Mouse (Mus musculus) limb, embryonic 15.5 days (tissue): Measurements from ENCODE around the gene Borcs7. TPM values are rescaled to one million over a fixed set of nuclear protein-coding genes. Genes with fewer than 3 reads are reported as not detected.

Experiments
- ATAC-seq: fragments of 200-750 bp; cut with Nextera tagmentation; 2 replicates; pipeline ENCODE4 v1.8.0; 2017; ENCODE audit warnings: low read depth, moderate TSS enrichment; ENCODE audit not compliant: insufficient number of reproducible peaks, low FRiP score, low TSS enrichment
- H3K27ac ChIP-seq: fragments of 300-500 bp; sonication (generic); 2 replicates; pipeline ENCODE4 v1.5.1; 2015; ENCODE audit warnings: moderate library complexity, mild to moderate bottlenecking, inconsistent platforms
- H3K27me3 ChIP-seq: fragments of 300-500 bp; sonication (generic); 2 replicates; pipeline ENCODE4 v1.6.1; 2015; ENCODE audit warnings: inconsistent platforms
- H3K36me3 ChIP-seq: fragments of 300-500 bp; sonication (generic); 2 replicates; pipeline ENCODE4 v1.6.1; 2015; ENCODE audit warnings: inconsistent platforms
- H3K4me1 ChIP-seq: fragments of 300-500 bp; sonication (generic); 2 replicates; pipeline ENCODE4 v1.6.1; 2015; ENCODE audit warnings: inconsistent platforms
- H3K4me2 ChIP-seq: fragments of 300-500 bp; sonication (generic); 2 replicates; pipeline ENCODE4 v1.6.1; 2015; ENCODE audit warnings: mild to moderate bottlenecking, inconsistent platforms
- H3K4me3 ChIP-seq: fragments of 300-500 bp; sonication (generic); 2 replicates; pipeline ENCODE4 v1.5.1; 2015; ENCODE audit warnings: mild to moderate bottlenecking, inconsistent platforms
- H3K9ac ChIP-seq: fragments of 300-500 bp; sonication (generic); 2 replicates; pipeline ENCODE4 v1.6.1; 2015; ENCODE audit warnings: inconsistent platforms
- H3K9me3 ChIP-seq: fragments of 300-500 bp; sonication (generic); 2 replicates; pipeline ENCODE4 v1.6.1; 2016; ENCODE audit warnings: inconsistent platforms
- WGBS: fragments of 180-500 bp; shearing (Covaris S2); methylation state at CpG from one replicate; pipeline ENCODE4 v1.1.7; 2015; 5-methylcytosine and 5-hydroxymethylcytosine counted together
- polyA plus RNA-seq: library from polyadenylated mRNA; unstranded; fragments of >200 nt; fragmentation: Nextera tagmentation; extraction: Ambion mirVana; gene quantifications from 2 replicates; pipeline ENCODE4 v1.2.1, GENCODE M21; 2015

Gene Borcs7
- 13.5 and 14.3 TPM in 2 replicates for polyA plus RNA-seq

- peak within 1 kb of the TSS; percentile 75 for H3K4me3 ChIP-seq
- 3% methylated on average over 44 of the region's 44 CpGs for WGBS
- peaks cover 6% of the 10 kb centered on the region; the same call in 1 of the 2 replicates for H3K4me1 ChIP-seq
- H3K9ac ChIP-seq = peak within 1 kb of the TSS; percentile 77
- peak; percentile 84 for ATAC-seq
- H3K27ac ChIP-seq = peak within 1 kb of the TSS; percentile 88
- H3K9me3 ChIP-seq = no peaks in the 10 kb centered on the region
- peak within 1 kb of the TSS; percentile 53 for H3K4me2 ChIP-seq
- H3K36me3 ChIP-seq = peaks cover 4% of the 10 kb centered on the region
- H3K27me3 ChIP-seq = no peaks in the 10 kb centered on the region
Measured at GRCm38 (mm10) chr19:46689460-46690372, at the start of gene Borcs7. Gene Borcs7 (plus strand): TSS chr19:46689906.

GRCm38 (mm10) chr19:46640780-46641179 lies 48.9 kb upstream of the Borcs7 start:
- no peak overlapping the region for H3K9ac ChIP-seq
- no peak overlapping the region for H3K4me2 ChIP-seq
- peaks cover 83% of the 10 kb centered on the region for H3K4me1 ChIP-seq
- H3K27me3 ChIP-seq = no peaks in the 10 kb centered on the region
- H3K4me3 ChIP-seq = no peak overlapping the region
- peak overlapping the region; percentile 87 for H3K27ac ChIP-seq
- ATAC-seq = no peak
- 82% methylated on average over 8 of the region's 8 CpGs for WGBS
- no peaks in the 10 kb centered on the region for H3K9me3 ChIP-seq
- H3K36me3 ChIP-seq = peaks cover 9% of the 10 kb centered on the region; the same call in 1 of the 2 replicates

DNA sequence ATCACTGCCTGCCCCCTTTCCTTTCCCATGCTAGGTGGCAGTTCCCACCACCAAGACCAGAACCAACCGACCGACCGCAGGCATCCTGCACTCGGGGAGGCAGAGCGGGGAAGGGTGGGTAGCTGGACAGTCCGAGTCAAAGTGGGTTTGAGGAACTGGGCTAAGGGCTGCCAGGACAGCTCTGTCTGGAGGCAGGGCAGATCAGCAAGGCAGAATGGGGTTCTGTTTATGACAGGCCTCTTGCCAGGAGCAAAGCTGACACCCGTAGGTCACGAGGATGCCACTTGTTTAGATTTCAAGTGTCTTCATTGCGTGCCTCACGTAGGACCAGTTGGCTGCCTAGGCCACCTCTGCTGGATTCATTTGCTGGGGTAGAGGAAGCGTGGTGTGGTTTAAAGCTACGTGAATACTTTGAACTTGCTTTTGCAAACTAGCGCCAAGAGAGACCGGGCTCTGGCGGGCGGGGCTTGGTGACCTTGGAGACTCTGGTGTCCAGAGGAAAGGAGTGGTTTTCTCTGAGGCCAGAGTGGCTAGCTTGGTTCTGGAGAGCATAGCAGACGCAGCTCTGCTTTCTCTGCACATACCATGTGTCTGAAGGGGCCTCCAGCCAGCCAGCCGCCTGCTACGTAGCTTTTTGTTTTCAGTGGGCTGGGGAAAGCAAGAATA lies 48.2 kb upstream of the Borcs7 start:
- peak overlapping the region; percentile 22; the same call in 1 of the 2 replicates for H3K4me2 ChIP-seq
- H3K4me3 ChIP-seq = no peak overlapping the region
- peaks cover 9% of the 10 kb centered on the region; the same call in 1 of the 2 replicates for H3K36me3 ChIP-seq
- no peaks in the 10 kb centered on the region for H3K27me3 ChIP-seq
- peak overlapping the region; percentile 87 for H3K27ac ChIP-seq
- H3K4me1 ChIP-seq = peaks cover 84% of the 10 kb centered on the region
- H3K9ac ChIP-seq = no peak overlapping the region
- no peaks in the 10 kb centered on the region for H3K9me3 ChIP-seq
- WGBS = 37% methylated on average over 19 of the region's 19 CpGs
- no peak for ATAC-seq

- peaks cover 9% of the 10 kb centered on the region; the same call in 1 of the 2 replicates for H3K36me3 ChIP-seq
- no peak for ATAC-seq
- WGBS = 42% methylated on average over 22 of the region's 22 CpGs
- no peak overlapping the region for H3K4me3 ChIP-seq
- H3K9me3 ChIP-seq = no peaks in the 10 kb centered on the region
- H3K9ac ChIP-seq = 0 out of 2 replicates have a peak overlapping the region, but pooled peaks have one; percentile 7
- peak overlapping the region; percentile 87 for H3K27ac ChIP-seq
- peaks cover 88% of the 10 kb centered on the region for H3K4me1 ChIP-seq
- peak overlapping the region; percentile 22 for H3K4me2 ChIP-seq
- no peaks in the 10 kb centered on the region for H3K27me3 ChIP-seq
Measured at GRCm38 (mm10) chr19:46642136-46642753, 47.5 kb upstream of the Borcs7 start.

- peak overlapping the region; percentile 87; the same call in 1 of the 2 replicates for H3K27ac ChIP-seq
- H3K4me3 ChIP-seq = no peak overlapping the region
- no peaks in the 10 kb centered on the region for H3K27me3 ChIP-seq
- peaks cover 92% of the 10 kb centered on the region for H3K4me1 ChIP-seq
- no peak overlapping the region for H3K9ac ChIP-seq
- no peak overlapping the region for H3K4me2 ChIP-seq
- peaks cover 5% of the 10 kb centered on the region; the same call in 1 of the 2 replicates for H3K36me3 ChIP-seq
- no peaks in the 10 kb centered on the region for H3K9me3 ChIP-seq
- 59% methylated on average over 5 of the region's 5 CpGs for WGBS
- ATAC-seq = no peak
Measured at GRCm38 (mm10) chr19:46643236-46643635, 46.5 kb upstream of the Borcs7 start.

DNA sequence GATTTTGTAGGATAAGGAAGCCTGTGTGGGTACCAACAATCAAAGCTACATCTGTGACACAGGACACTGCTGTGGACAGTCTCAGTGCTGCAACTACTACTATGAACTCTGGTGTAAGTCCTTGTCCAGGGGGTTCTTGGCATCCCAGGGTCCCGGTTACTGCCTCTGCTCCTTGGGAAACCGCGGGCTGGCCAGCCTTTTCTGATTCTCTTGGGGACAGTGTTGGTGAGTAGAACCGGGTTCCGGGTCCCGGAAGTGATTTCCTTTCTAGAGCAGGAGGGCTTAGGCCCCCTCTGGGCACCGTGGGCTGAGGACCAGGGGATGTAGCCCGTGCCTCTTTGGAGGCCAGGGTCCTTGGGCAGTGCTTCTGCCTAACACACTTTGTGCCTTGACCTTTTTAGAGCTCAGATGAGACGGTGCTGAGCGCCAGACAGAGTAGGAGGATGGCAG lies 45.3 kb upstream of the Borcs7 start:
- Histone ChIP-seq H3K27ac (peak overlapping the region; percentile 82), H3K4me1 (peaks cover 87% of the 10 kb centered on the region), H3K9ac (no peak overlapping the region), H3K9me3 (no peaks in the 10 kb centered on the region), H3K4me2 (no peak overlapping the region), H3K36me3 (peaks cover 5% of the 10 kb centered on the region; the same call in 1 of the 2 replicates), H3K4me3 (no peak overlapping the region), H3K27me3 (no peaks in the 10 kb centered on the region)
- no peak for ATAC-seq
- 75% methylated on average over 10 of the region's 10 CpGs for WGBS

- ATAC-seq = peak; percentile 23; the same call in 1 of the 2 replicates
Measured at GRCm38 (mm10) chr19:46644793-46645602, 44.7 kb upstream of the Borcs7 start.

GRCm38 (mm10) chr19:46646041-46646481 lies 43.6 kb upstream of the Borcs7 start:
- no peak for ATAC-seq
- peaks cover 5% of the 10 kb centered on the region; the same call in 1 of the 2 replicates for H3K36me3 ChIP-seq
- no peaks in the 10 kb centered on the region for H3K9me3 ChIP-seq
- H3K4me2 ChIP-seq = no peak overlapping the region
- no peak overlapping the region for H3K4me3 ChIP-seq
- 56% methylated on average over 12 of the region's 12 CpGs for WGBS
- H3K9ac ChIP-seq = no peak overlapping the region
- peaks cover 76% of the 10 kb centered on the region for H3K4me1 ChIP-seq
- no peaks in the 10 kb centered on the region for H3K27me3 ChIP-seq
- H3K27ac ChIP-seq = peak overlapping the region; percentile 82

More at GRCm38 (mm10) chr19:46644793-46645602, 44.7 kb upstream of the Borcs7 start:
- 41% methylated on average over 12 of the region's 12 CpGs for WGBS
- peak overlapping the region; percentile 82 for H3K27ac ChIP-seq
- peaks cover 84% of the 10 kb centered on the region for H3K4me1 ChIP-seq
- H3K9ac ChIP-seq = no peak overlapping the region
- no peak overlapping the region for H3K4me3 ChIP-seq
- peaks cover 5% of the 10 kb centered on the region; the same call in 1 of the 2 replicates for H3K36me3 ChIP-seq
- no peaks in the 10 kb centered on the region for H3K27me3 ChIP-seq
- H3K4me2 ChIP-seq = 0 out of 2 replicates have a peak overlapping the region, but pooled peaks have one; percentile 7
- H3K9me3 ChIP-seq = no peaks in the 10 kb centered on the region

DNA sequence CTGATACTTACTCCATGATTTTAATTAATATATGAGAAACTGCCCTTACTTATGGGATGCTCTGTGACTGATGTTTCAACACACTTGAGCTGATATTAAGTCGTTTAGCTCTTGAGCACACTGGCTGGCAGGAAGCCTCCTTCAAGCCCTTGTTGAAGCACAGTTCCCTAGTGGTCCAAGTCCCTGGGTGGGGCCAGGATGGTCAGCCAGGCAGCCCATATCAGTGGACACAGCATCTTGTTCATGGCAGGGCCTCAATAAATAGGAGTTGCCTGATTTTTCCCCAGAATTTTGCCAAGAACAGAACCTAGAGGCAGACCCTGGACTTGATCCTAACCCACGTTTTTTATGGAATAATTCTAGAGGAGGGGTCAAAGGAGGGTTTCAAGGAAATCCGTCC lies 42.5 kb upstream of the Borcs7 start:
- Histone ChIP-seq H3K4me2 (no peak overlapping the region), H3K4me3 (no peak overlapping the region), H3K9me3 (no peaks in the 10 kb centered on the region), H3K36me3 (peaks cover 12% of the 10 kb centered on the region), H3K27me3 (no peaks in the 10 kb centered on the region), H3K9ac (no peak overlapping the region), H3K27ac (no peak overlapping the region), H3K4me1 (peaks cover 64% of the 10 kb centered on the region)
- 51% methylated on average over 3 of the region's 3 CpGs for WGBS
- ATAC-seq = no peak

- Histone ChIP-seq H3K9ac (no peak overlapping the region), H3K27ac (no peak overlapping the region), H3K4me3 (no peak overlapping the region), H3K4me1 (peaks cover 58% of the 10 kb centered on the region), H3K4me2 (no peak overlapping the region), H3K27me3 (no peaks in the 10 kb centered on the region), H3K9me3 (no peaks in the 10 kb centered on the region), H3K36me3 (peaks cover 15% of the 10 kb centered on the region)
- 79% methylated on average over 8 of the region's 8 CpGs for WGBS
- ATAC-seq = no peak
Measured at GRCm38 (mm10) chr19:46647850-46648249, 41.9 kb upstream of the Borcs7 start.

DNA sequence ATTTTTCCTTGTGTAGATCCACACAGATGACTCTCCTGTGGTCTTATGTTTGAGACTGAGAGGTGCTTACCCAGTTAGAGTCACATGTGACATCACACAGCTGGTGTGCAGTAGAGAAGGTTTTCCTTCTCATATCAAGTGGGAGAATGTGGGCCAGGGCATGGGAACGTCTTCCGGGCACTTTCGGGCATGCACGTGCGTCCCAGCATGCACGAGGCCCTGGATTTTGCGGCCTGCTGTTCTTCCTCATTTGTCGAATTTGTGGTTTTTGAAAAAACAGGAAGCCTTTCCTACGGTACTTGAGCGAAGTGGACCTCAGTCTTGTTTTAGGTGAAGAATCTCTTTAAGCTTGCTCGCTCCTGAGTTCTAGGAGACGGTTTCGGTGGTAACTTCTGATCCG lies 41.1 kb upstream of the Borcs7 start:
- H3K4me3 ChIP-seq = no peak overlapping the region
- H3K27ac ChIP-seq = no peak overlapping the region
- H3K27me3 ChIP-seq = no peaks in the 10 kb centered on the region
- peaks cover 51% of the 10 kb centered on the region for H3K4me1 ChIP-seq
- H3K4me2 ChIP-seq = no peak overlapping the region
- no peak for ATAC-seq
- H3K9me3 ChIP-seq = no peaks in the 10 kb centered on the region
- peaks cover 23% of the 10 kb centered on the region for H3K36me3 ChIP-seq
- 93% methylated on average over 14 of the region's 14 CpGs for WGBS
- no peak overlapping the region for H3K9ac ChIP-seq
